Mouse (Mus musculus) midbrain, postnatal 0 days (tissue): ENCODE results near the gene Slc2a13. TPM values are rescaled to one million over a fixed set of nuclear protein-coding genes. Genes with fewer than 3 reads are reported as not detected.

Source experiments
- ATAC-seq: fragments of 200-750 bp; cut with Nextera tagmentation; 2 replicates; pipeline ENCODE4 v1.8.0; 2017; ENCODE audit warnings: moderate number of reproducible peaks, mild to moderate bottlenecking, moderate TSS enrichment, moderate library complexity; ENCODE audit not compliant: low FRiP score
- DNase-seq: peaks from one replicate; pipeline ENCODE4 v3.0.0-alpha.2; 2015; ENCODE audit warnings: low spot score
- H3K27ac ChIP-seq: fragments of 300-500 bp; sonication (generic); 2 replicates; pipeline ENCODE4 v1.5.1; 2014; ENCODE audit warnings: low read depth, mild to moderate bottlenecking, low read length, mixed read lengths
- H3K27me3 ChIP-seq: fragments of 300-500 bp; sonication (generic); 2 replicates; pipeline ENCODE4 v1.6.1; 2014; ENCODE audit warnings: low read length, control low read depth, mixed read lengths; ENCODE audit not compliant: insufficient read depth
- H3K36me3 ChIP-seq: fragments of 300-500 bp; sonication (generic); 2 replicates; pipeline ENCODE4 v1.6.1; 2014; ENCODE audit warnings: low read length, control low read depth, mixed read lengths; ENCODE audit not compliant: insufficient read depth
- H3K4me1 ChIP-seq: fragments of 300-500 bp; sonication (generic); 2 replicates; pipeline ENCODE4 v1.6.1; 2014; ENCODE audit warnings: mild to moderate bottlenecking, control low read depth, antibody characterized with exemption, low read length, mixed read lengths; ENCODE audit not compliant: insufficient read depth
- H3K4me2 ChIP-seq: fragments of 300-500 bp; sonication (generic); 2 replicates; pipeline ENCODE4 v1.6.1; 2014; ENCODE audit warnings: low read depth, mild to moderate bottlenecking, low read length, mixed read lengths; ENCODE audit not compliant: poor library complexity, severe bottlenecking
- H3K4me3 ChIP-seq: fragments of 300-500 bp; sonication (generic); 2 replicates; pipeline ENCODE4 v1.5.1; 2014; ENCODE audit warnings: low read depth, mild to moderate bottlenecking, low read length, moderate library complexity
- H3K9ac ChIP-seq: fragments of 300-500 bp; sonication (generic); replicated peaks from 2 replicates; pipeline ENCODE4 v1.6.1; 2014; ENCODE audit warnings: mild to moderate bottlenecking, low read length, moderate library complexity, mixed read lengths; ENCODE audit not compliant: poor library complexity, severe bottlenecking
- H3K9me3 ChIP-seq: fragments of 300-500 bp; sonication (generic); 2 replicates; pipeline ENCODE4 v1.6.1; 2016; ENCODE audit warnings: low read length, control low read depth
- CTCF ChIP-seq: IDR thresholded peaks from 2 replicates; pipeline ENCODE4 v1.5.1; 2016; ENCODE audit warnings: antibody characterized with exemption, mild to moderate bottlenecking
- WGBS: fragments of 180-500 bp; shearing (Covaris S2); extraction: QIAGEN DNeasy Blood & Tissue Kit; methylation state at CpG from one replicate; pipeline ENCODE4 v1.1.7; 2014; 5-methylcytosine and 5-hydroxymethylcytosine counted together
- polyA plus RNA-seq: library from polyadenylated mRNA; unstranded; fragments of >200 nt; fragmentation: Nextera tagmentation; extraction: Ambion mirVana; gene quantifications from 2 replicates; pipeline ENCODE4 v1.2.1, GENCODE M21; 2015
- total RNA-seq: library from RNA; depleted of rRNA; stranded (reverse); fragments of >200 nt; gene quantifications from 2 replicates; pipeline ENCODE4 v1.2.3, GENCODE M21; 2014

Slc2a13 gene
- total and polyA plus RNA-seq, 2 experiments from 2014 or later = 3.3 to 29.2 TPM

DNA sequence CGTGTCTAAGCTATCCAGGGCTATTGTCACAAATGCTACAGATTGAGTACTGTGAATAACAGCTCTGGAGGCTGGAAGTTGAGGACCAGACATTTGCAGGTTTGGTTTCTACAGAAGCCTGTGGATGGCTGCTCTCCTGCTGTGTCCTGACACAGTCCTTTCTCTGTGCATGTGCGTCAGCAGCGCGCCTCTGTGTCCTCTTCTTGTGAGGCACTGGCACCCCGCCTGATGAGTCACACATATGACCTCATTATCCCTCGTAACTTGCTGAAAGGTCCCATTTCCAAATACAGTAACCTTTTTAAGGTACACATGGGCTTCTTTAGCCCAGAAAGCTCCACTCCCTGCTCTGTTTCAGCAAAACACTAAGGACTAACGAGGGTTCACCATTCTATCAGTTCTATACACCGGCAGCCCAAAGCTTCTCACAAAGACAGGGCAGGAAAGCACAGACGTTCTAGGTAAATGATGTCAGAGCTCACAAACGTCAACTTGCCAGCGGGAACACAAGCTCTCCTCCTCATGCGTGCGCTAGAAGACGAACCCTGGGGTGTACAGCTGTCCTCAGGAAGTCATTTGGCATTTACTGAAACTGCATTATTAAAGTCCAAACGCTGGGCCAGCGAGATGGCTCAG, 109.9 kb downstream of the Slc2a13 start:
- Histone ChIP-seq H3K4me1 (no peaks in the 10 kb centered on the region), H3K9me3 (no peaks in the 10 kb centered on the region), H3K9ac (no peak overlapping the region), H3K27me3 (no peaks in the 10 kb centered on the region), H3K36me3 (no peaks in the 10 kb centered on the region), H3K4me3 (no peak overlapping the region), H3K4me2 (no peak overlapping the region), H3K27ac (no peak overlapping the region; the same call in 1 of the 2 replicates)
- 72% methylated on average over 16 of the region's 16 CpGs for WGBS
- TF ChIP-seq CTCF = no peak
- ATAC-seq (no peak), DNase-seq (peak; percentile 47)

DNA sequence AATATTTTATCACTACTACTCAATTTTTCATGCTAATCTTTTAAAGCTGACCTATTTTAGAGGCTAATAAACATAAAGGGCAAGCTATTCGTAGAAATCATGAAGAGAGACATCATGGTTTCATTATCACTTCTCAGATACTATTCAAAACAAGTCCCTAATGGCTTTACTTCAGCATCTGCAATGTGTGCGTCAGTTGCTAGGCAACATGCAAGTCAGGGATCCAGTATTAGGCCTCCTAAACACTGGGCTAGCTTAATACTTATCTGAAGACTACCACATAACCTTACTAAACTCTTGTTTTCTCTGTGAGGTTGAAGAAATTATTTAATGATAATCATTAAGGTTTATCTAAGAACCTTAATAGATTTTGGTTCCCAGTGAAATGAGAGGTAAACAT, 111.1 kb downstream of the Slc2a13 start:
- ATAC-seq (no peak), DNase-seq (peak; percentile 55)
- no peaks in the 10 kb centered on the region for H3K27me3 ChIP-seq
- no peak overlapping the region for H3K4me2 ChIP-seq
- 20% methylated on average over 2 of the region's 2 CpGs for WGBS
- H3K9ac ChIP-seq = no peak overlapping the region
- H3K4me1 ChIP-seq = no peaks in the 10 kb centered on the region
- H3K27ac ChIP-seq = no peak overlapping the region
- no peak for TF ChIP-seq CTCF
- H3K4me3 ChIP-seq = no peak overlapping the region
- H3K9me3 ChIP-seq = no peaks in the 10 kb centered on the region
- no peaks in the 10 kb centered on the region for H3K36me3 ChIP-seq

DNA sequence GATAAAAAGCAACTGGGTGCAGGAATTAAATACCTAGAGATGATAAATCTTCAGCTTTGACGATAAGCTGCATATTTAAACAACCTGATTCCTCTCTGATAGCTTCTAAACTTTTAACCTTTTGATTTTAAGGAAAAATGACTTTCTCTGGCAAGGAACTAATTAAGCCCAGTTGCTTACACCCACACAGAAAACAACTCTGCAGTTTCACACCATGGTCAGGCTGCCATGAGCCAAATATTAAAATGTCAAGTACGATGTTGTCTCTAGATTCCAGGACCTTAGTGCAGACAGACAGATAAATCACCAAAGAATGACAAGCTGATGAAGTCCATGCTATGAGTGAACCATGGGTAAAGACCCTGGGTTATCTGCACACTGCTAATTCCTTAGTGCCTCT, 115.9 kb downstream of the Slc2a13 start:
- ATAC-seq (no peak), DNase-seq (no peak)
- Histone ChIP-seq H3K9ac (no peak overlapping the region), H3K27ac (no peak overlapping the region), H3K27me3 (no peaks in the 10 kb centered on the region), H3K4me1 (no peaks in the 10 kb centered on the region), H3K9me3 (no peaks in the 10 kb centered on the region), H3K4me3 (no peak overlapping the region), H3K36me3 (no peaks in the 10 kb centered on the region), H3K4me2 (no peak overlapping the region)
- 79% methylated on average over 2 of the region's 2 CpGs for WGBS
- no peak for TF ChIP-seq CTCF

DNA sequence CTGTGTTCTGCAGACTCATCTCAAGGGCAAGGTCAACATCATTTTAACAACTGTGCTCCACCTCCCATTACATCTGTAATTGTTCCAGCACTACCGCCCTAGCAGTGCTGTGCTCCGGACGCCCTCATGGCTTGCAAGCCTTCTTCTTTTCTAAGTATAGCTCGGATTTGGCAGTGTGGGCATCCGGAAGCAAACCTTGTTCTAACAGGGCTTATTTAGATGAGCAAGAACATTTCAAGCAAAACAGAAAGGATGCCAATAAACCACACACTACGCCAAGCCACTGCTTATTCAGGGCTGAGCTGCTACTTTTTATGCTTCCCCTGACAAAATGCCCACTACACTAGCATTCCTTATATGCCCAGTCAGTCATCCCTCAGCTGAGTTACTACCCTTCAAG, 127.7 kb downstream of the Slc2a13 start:
- Histone ChIP-seq H3K4me3 (no peak overlapping the region), H3K27me3 (no peaks in the 10 kb centered on the region), H3K9me3 (no peaks in the 10 kb centered on the region), H3K9ac (no peak overlapping the region), H3K4me1 (no peaks in the 10 kb centered on the region), H3K4me2 (no peak overlapping the region), H3K27ac (no peak overlapping the region), H3K36me3 (no peaks in the 10 kb centered on the region)
- no peak for TF ChIP-seq CTCF
- 78% methylated on average over 6 of the region's 6 CpGs for WGBS
- no peak for ATAC-seq
- no peak for DNase-seq

DNA sequence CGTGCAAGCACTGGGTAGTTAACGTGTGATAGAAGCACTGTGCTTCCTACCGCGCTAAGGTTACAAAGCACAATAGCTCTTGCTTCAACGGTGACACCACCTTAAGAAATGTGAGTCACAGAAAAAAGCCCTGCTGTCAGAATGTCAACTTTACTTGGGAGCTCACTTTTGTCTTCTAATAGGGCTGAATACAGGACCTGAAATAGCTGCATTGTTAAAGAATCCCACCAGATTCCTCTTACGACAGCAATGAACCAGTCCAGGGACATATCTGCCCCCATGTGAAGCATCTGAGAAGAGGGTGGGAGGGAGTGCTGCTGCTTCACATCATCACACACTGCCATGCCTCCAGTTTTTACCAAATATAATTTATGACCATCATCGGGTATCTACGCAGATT, 129.6 kb downstream of the Slc2a13 start:
- Histone ChIP-seq H3K4me1 (no peaks in the 10 kb centered on the region), H3K27ac (no peak overlapping the region), H3K4me2 (no peak overlapping the region), H3K36me3 (no peaks in the 10 kb centered on the region), H3K9me3 (no peaks in the 10 kb centered on the region), H3K27me3 (no peaks in the 10 kb centered on the region), H3K4me3 (no peak overlapping the region), H3K9ac (no peak overlapping the region)
- DNase-seq (no peak), ATAC-seq (no peak)
- 68% methylated on average over 8 of the region's 8 CpGs for WGBS
- no peak for TF ChIP-seq CTCF

DNA sequence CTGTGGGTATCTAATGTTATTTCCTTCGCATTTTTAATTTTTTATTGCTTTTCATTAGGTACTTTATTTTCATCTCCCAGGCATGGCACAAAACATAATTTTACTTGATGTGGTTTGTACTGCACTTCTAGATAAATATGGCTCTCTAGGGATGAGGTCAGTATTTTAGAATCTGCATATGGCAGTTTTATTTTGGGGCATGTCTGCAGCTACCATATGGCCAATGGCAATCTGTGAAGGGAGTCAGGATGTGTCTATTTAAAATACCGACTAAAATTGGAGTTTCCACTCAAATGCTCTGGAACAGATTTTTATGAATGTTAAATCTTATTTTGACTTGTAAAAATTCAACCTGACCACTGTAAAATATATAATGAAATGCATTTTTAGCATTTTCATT, 133.2 kb downstream of the Slc2a13 start:
- Histone ChIP-seq H3K27me3 (no peaks in the 10 kb centered on the region), H3K27ac (no peak overlapping the region), H3K4me3 (no peak overlapping the region), H3K4me1 (no peaks in the 10 kb centered on the region), H3K9ac (no peak overlapping the region), H3K9me3 (no peaks in the 10 kb centered on the region), H3K36me3 (no peaks in the 10 kb centered on the region), H3K4me2 (no peak overlapping the region)
- WGBS = 88% methylated on average over 2 of the region's 2 CpGs
- DNase-seq (no peak), ATAC-seq (no peak)
- no peak for TF ChIP-seq CTCF
